Mouse (Mus musculus) thymus, adult 2 months (tissue): ENCODE data around the gene Epha1.

Experiments
- CTCF ChIP-seq: fragments of 200-500 bp; IDR thresholded peaks from 2 replicates; pipeline ENCODE4 v1.5.1; 2012; ENCODE audit warnings: mild to moderate bottlenecking, control low read depth, low read length, moderate library complexity, borderline replicate concordance; ENCODE audit not compliant: control insufficient read depth, poor library complexity, insufficient read depth; ENCODE audit errors: extremely low read depth
- POLR2A ChIP-seq: fragments of 200-500 bp; IDR thresholded peaks from 2 replicates; pipeline ENCODE4 v1.6.1; 2012; ENCODE audit warnings: mild to moderate bottlenecking, low read length, control low read depth, moderate library complexity; ENCODE audit not compliant: control insufficient read depth, poor library complexity, insufficient read depth; ENCODE audit errors: extremely low read depth

GRCm38 (mm10) chr6:42354076-42355019, 18.7 kb downstream of the Epha1 start:
- TF ChIP-seq CTCF (no peak), POLR2A (no peak)
